Comparison of ENCODE assay signal across 27 mouse cellular contexts in genomic region chr4:56951701-56952100, GRCm38 (mm10). TPM values are rescaled to one million over a fixed set of nuclear protein-coding genes. Genes with fewer than 3 reads are reported as not detected.
DNase-seq lines count a peak whose midpoint lies in the region; TF ChIP-seq lines count a peak whose summit lies in the region.
"Had no signal": no experiment of that assay in that cellular context is flagged by ENCODE, and none has a peak within 500 bp of the region (broad histone marks: within the 10 kb centered on the region; RNA-seq: fewer than 3 reads in every experiment).

No protein-coding gene starts in this region.

- no peaks in the 10 kb centered on the region for H3K9me3 ChIP-seq in MEL (replicated peaks; ENCODE audit: insufficient read depth, low read length)
- H3K9me3 ChIP-seq: embryonic facial prominence, embryonic 13.5 days; embryonic facial prominence, embryonic 15.5 days; forebrain, embryonic 10.5 days; forebrain, embryonic 12.5 days; forebrain, embryonic 15.5 days; G1E had no signal

- TF ChIP-seq POLR2A in MEL (IDR thresholded peaks at IDR 0.05; ENCODE audit: control insufficient read depth in 1 of 2, insufficient read depth in 1 of 2, low read depth in 1 of 2, low read length in 2 of 2, poor library complexity in 1 of 2): no peak

- H3K79me2 ChIP-seq in C2C12 (ENCODE audit: control insufficient read depth, insufficient read depth) (peaks cover 5% of the 10 kb centered on the region), MEL (ENCODE audit: control insufficient read depth, insufficient read depth, low read length, poor library complexity) (peaks cover 5% of the 10 kb centered on the region)

- H3K79me3 ChIP-seq in C2C12 (ENCODE audit: low read depth): no peaks in the 10 kb centered on the region

- H3K36me3 ChIP-seq in C2C12 (ENCODE audit: control insufficient read depth, insufficient read depth) (no peaks in the 10 kb centered on the region), MEL (ENCODE audit: control insufficient read depth in 1 of 2, insufficient read depth in 2 of 2, low read length in 2 of 2) (peaks cover 0 to 4% of the 10 kb centered on the region in 2 experiments; a peak in 2 of 4 replicates)
- H3K36me3 ChIP-seq: embryonic facial prominence, embryonic 13.5 days; embryonic facial prominence, embryonic 15.5 days; forebrain, embryonic 10.5 days; forebrain, embryonic 12.5 days; forebrain, embryonic 15.5 days; G1E had no signal

- intact Hi-C loops in gastrocnemius, postnatal 36 days (cut with DNase I): no loop called here

- no peak for TF ChIP-seq EP300 in MEL (IDR thresholded peaks at IDR 0.05; ENCODE audit: low read depth in 1 of 2, low read length in 2 of 2)

- peaks cover 0 to 5% of the 10 kb centered on the region in 2 experiments; a peak in 1 of 4 replicates for H3K4me1 ChIP-seq in MEL (ENCODE audit: control insufficient read depth in 1 of 2, insufficient read depth in 2 of 2, low read length in 2 of 2)
- H3K4me1 ChIP-seq: embryonic facial prominence, embryonic 15.5 days; forebrain, embryonic 12.5 days had no signal

- TF ChIP-seq CTCF in C2C12 (IDR thresholded peaks at IDR 0.05; ENCODE audit: control insufficient read depth, insufficient read depth, insufficient read length): no peak
- no peak for TF ChIP-seq CTCF in MEL (IDR thresholded peaks at IDR 0.05 in 2 of 3, conservative IDR thresholded peaks at IDR 0.05 in 1 of 3; ENCODE audit: control insufficient read depth in 1 of 3, insufficient read depth in 1 of 3, low read depth in 2 of 3, low read length in 3 of 3, poor library complexity in 1 of 3, severe bottlenecking in 1 of 3)

- TF ChIP-seq RAD21 in MEL (IDR thresholded peaks at IDR 0.05; ENCODE audit: low read depth, low read length): no peak

- no peak overlapping the region for H3K27ac ChIP-seq in MEL (ENCODE audit: control insufficient read depth, low read depth, low read length)
- H3K27ac ChIP-seq: embryonic facial prominence, embryonic 13.5 days; embryonic facial prominence, embryonic 15.5 days; forebrain, embryonic 10.5 days; forebrain, embryonic 12.5 days; forebrain, embryonic 15.5 days had no signal

- no peak overlapping the region for H3ac ChIP-seq in C2C12 (ENCODE audit: control insufficient read depth, insufficient read length, low read depth)

- H3K27me3 ChIP-seq in C2C12 (ENCODE audit: control insufficient read depth, insufficient read depth, insufficient read length) (no peaks in the 10 kb centered on the region), MEL (ENCODE audit: control insufficient read depth in 1 of 2, insufficient read depth in 2 of 2, low read length in 2 of 2) (no peaks in the 10 kb centered on the region)
- H3K27me3 ChIP-seq: embryonic facial prominence, embryonic 13.5 days; embryonic facial prominence, embryonic 15.5 days; forebrain, embryonic 12.5 days; forebrain, embryonic 15.5 days had no signal

- no peak overlapping the region for H3K9ac ChIP-seq in MEL (ENCODE audit: control insufficient read depth, low read depth, low read length, poor library complexity, severe bottlenecking)
- H3K9ac ChIP-seq: embryonic facial prominence, embryonic 13.5 days; embryonic facial prominence, embryonic 15.5 days; forebrain, embryonic 12.5 days; forebrain, embryonic 15.5 days; forebrain, postnatal 0 days had no signal

- H3K4me3 ChIP-seq in C2C12 (ENCODE audit: insufficient read depth, poor library complexity, severe bottlenecking) (no peak overlapping the region), MEL (ENCODE audit: control insufficient read depth in 1 of 2, insufficient read depth in 1 of 2, low read depth in 2 of 2, low read length in 2 of 2) (no peak overlapping the region)
- H3K4me3 ChIP-seq: embryonic facial prominence, embryonic 13.5 days; embryonic facial prominence, embryonic 15.5 days; erythroblast, embryonic 14.5 days; forebrain, embryonic 10.5 days; forebrain, embryonic 12.5 days; forebrain, embryonic 15.5 days had no signal

- peak; percentile 42 for DNase-seq in heart, adult 11 months
- no peak for DNase-seq in heart, adult 18-20 months
- DNase-seq in MEL (ENCODE audit: low read depth, low spot score) (no peak), ZHBTc4 (ENCODE audit: low read depth, low spot score) (peak; percentile 51)
- no peak for DNase-seq in frontal cortex, postnatal 14 days (ENCODE audit: low spot score in 2 of 2)
- no peak for DNase-seq in gastrocnemius, postnatal 36 days
- DNase-seq: adrenal gland, adult 2 months; adrenal gland, postnatal 10 days; adrenal gland, postnatal 25 days; B cell, adult 2 months; cerebellum, adult 11 months; cerebellum, adult 18-20 months; cerebellum, adult 8-10 months; cerebellum, adult 9-11 months; cerebellum, postnatal 14 days; cerebellum, postnatal 36 days; embryo, embryonic 11 days; forebrain, postnatal 0 days had no signal

TF ChIP-seq in C2C12, 6 proteins besides CTCF, POLR2A, EP300 and RAD21:
- TF ChIP-seq MYOD1 (IDR thresholded peaks at IDR 0.05; ENCODE audit: control insufficient read depth, insufficient read length, low read depth) (no peak), USF1 (IDR thresholded peaks at IDR 0.05; ENCODE audit: low read depth) (peak; percentile 25), FOSL1 (IDR thresholded peaks at IDR 0.05; ENCODE audit: insufficient read depth, low read length, poor library complexity, severe bottlenecking) (no peak), MAX (IDR thresholded peaks at IDR 0.05) (no peak), CEBPB (IDR thresholded peaks at IDR 0.05; ENCODE audit: low read depth) (no peak), MYOG (IDR thresholded peaks at IDR 0.05; ENCODE audit: control insufficient read depth, extremely low read depth, insufficient read length) (no peak)
TF ChIP-seq in C2C12: peak in this region for 1.

TF ChIP-seq in MEL, 35 proteins besides CTCF, POLR2A, EP300 and RAD21:
- TF ChIP-seq ZKSCAN1 (IDR thresholded peaks at IDR 0.05; ENCODE audit: low read depth, low read length): no peak
- TF ChIP-seq ELF1 (IDR thresholded peaks at IDR 0.05; ENCODE audit: low read depth, low read length): no peak
- peak; percentile 43 for TF ChIP-seq USF1 (IDR thresholded peaks at IDR 0.05; ENCODE audit: low read depth, low read length)
- no peak for TF ChIP-seq UBTF (IDR thresholded peaks at IDR 0.05; ENCODE audit: borderline replicate concordance, insufficient read depth, low read depth, low read length)
- no peak for TF ChIP-seq GATA1 (IDR thresholded peaks at IDR 0.05; ENCODE audit: low read depth, low read length)
- no peak for TF ChIP-seq NRF1 (IDR thresholded peaks at IDR 0.05; ENCODE audit: insufficient read depth, low read depth, low read length, poor library complexity, severe bottlenecking)

RNA-seq across cellular contexts. Expression of gene Tmem245, which starts 4.5 kb away (rescaled TPM):
- total RNA-seq in heart, adult 18-20 months (2021): 10 to 100 TPM; 81.5 to 86.2 TPM
- polyA plus RNA-seq in C2C12 (2012; fragmentation: generic; extraction: Trizol) (5.7 TPM), MEL (2012; ENCODE audit: insufficient read depth in 1 of 2, insufficient read length in 2 of 2, low read depth in 1 of 2, low replicate concordance in 2 of 2, missing spikeins in 1 of 2) (10 to 100 TPM in 1 of 2 experiments, 1 to 10 TPM in 1; 7.3 to 15.0 TPM)
- total RNA-seq in MEL (2012; rRNA removed): 7.7 and 9.2 TPM in 2 replicates
- total RNA-seq in gastrocnemius, postnatal 36 days (2021): 10 to 100 TPM; 16.3 to 23.9 TPM

RNA-seq across cellular contexts. Expression of gene Frrs1l, which starts 38.5 kb away (rescaled TPM):
- total RNA-seq in heart, adult 18-20 months (2021): under 1 TPM in 1 of 2 experiments, not detected in 1; 0.08 TPM
- polyA plus RNA-seq in C2C12 (2012; fragmentation: generic; extraction: Trizol) (under 0.01 TPM), MEL (2012; ENCODE audit: insufficient read depth in 1 of 2, insufficient read length in 2 of 2, low read depth in 1 of 2, low replicate concordance in 2 of 2, missing spikeins in 1 of 2) (not detected)
- not detected in 2 replicates for total RNA-seq in MEL (2012; rRNA removed)
- not detected for total RNA-seq in gastrocnemius, postnatal 36 days (2021)
- total RNA-seq: common myeloid progenitor, adult 5-6 weeks had no signal
- polyA plus RNA-seq: erythroblast, embryonic 14.5 days; G1E had no signal

Comparison
In these comparisons a context has a peak if more than half of its experiments do, and no peak if none do; other contexts are left out.
1. DNase-seq: peak in heart, adult 11 months (single experiment) and ZHBTc4 (single experiment); none in heart, adult 18-20 months (0 of 2), MEL (single experiment), frontal cortex, postnatal 14 days (0 of 2) and gastrocnemius, postnatal 36 days (0 of 2).